Mouse (Mus musculus) stomach, embryonic 14.5 days (tissue): ENCODE results near the gene Tasp1. TPM values are rescaled to one million over a fixed set of nuclear protein-coding genes. Genes with fewer than 3 reads are reported as not detected.
"Not testable (repeated sequence)": the region's sequence is repeated elsewhere in the genome, so short reads cannot be mapped to it uniquely, and the experiment has no call there.

Experiments used
- ATAC-seq: fragments of 200-750 bp; cut with Nextera tagmentation; 2 replicates; pipeline ENCODE4 v1.8.0; 2017; ENCODE audit warnings: low read depth, moderate TSS enrichment; ENCODE audit not compliant: insufficient number of reproducible peaks, insufficient read depth, low FRiP score
- H3K27ac ChIP-seq: fragments of 300-500 bp; sonication (generic); 2 replicates; pipeline ENCODE4 v1.5.1; 2014; ENCODE audit warnings: mild to moderate bottlenecking, low read length, moderate library complexity, mixed read lengths
- H3K27me3 ChIP-seq: fragments of 300-500 bp; sonication (generic); 2 replicates; pipeline ENCODE4 v1.6.1; 2014; ENCODE audit warnings: low read length, control low read depth, mixed read lengths; ENCODE audit not compliant: control insufficient read depth, insufficient read depth
- H3K36me3 ChIP-seq: fragments of 300-500 bp; sonication (generic); 2 replicates; pipeline ENCODE4 v1.6.1; 2014; ENCODE audit warnings: mild to moderate bottlenecking, control low read depth, low read length, moderate library complexity, mixed read lengths; ENCODE audit not compliant: control insufficient read depth, insufficient read depth
- H3K4me1 ChIP-seq: fragments of 300-500 bp; sonication (generic); 2 replicates; pipeline ENCODE4 v1.6.1; 2014; ENCODE audit warnings: low read length, control low read depth, mixed read lengths; ENCODE audit not compliant: control insufficient read depth, insufficient read depth
- H3K4me2 ChIP-seq: fragments of 300-500 bp; sonication (generic); replicated peaks from 2 replicates; pipeline ENCODE4 v1.6.1; 2014; ENCODE audit warnings: low read depth, low read length, control low read depth
- H3K4me3 ChIP-seq: fragments of 300-500 bp; sonication (generic); 2 replicates; pipeline ENCODE4 v1.5.1; 2014; ENCODE audit warnings: low read depth, low read length, control low read depth
- H3K9ac ChIP-seq: fragments of 300-500 bp; sonication (generic); replicated peaks from 2 replicates; pipeline ENCODE4 v1.6.1; 2014; ENCODE audit warnings: low read depth, mild to moderate bottlenecking, control low read depth, low read length, moderate library complexity, mixed read lengths
- H3K9me3 ChIP-seq: fragments of 300-500 bp; sonication (generic); 2 replicates; pipeline ENCODE4 v1.6.1; 2016; ENCODE audit warnings: low read depth, low read length, control low read depth; ENCODE audit not compliant: control insufficient read depth
- WGBS: fragments of 180-500 bp; shearing (Covaris S2); extraction: QIAGEN DNeasy Blood & Tissue Kit; methylation state at CpG from one replicate; pipeline ENCODE4 v1.1.7; 2014; 5-methylcytosine and 5-hydroxymethylcytosine counted together
- polyA plus RNA-seq: library from polyadenylated mRNA; unstranded; fragments of >200 nt; fragmentation: Nextera tagmentation; extraction: Ambion mirVana; gene quantifications from 2 replicates; pipeline ENCODE4 v1.2.1, GENCODE M21; 2014

Tasp1 gene
- polyA plus RNA-seq, 1 experiment from 2014 or later: 23.4 TPM

DNA sequence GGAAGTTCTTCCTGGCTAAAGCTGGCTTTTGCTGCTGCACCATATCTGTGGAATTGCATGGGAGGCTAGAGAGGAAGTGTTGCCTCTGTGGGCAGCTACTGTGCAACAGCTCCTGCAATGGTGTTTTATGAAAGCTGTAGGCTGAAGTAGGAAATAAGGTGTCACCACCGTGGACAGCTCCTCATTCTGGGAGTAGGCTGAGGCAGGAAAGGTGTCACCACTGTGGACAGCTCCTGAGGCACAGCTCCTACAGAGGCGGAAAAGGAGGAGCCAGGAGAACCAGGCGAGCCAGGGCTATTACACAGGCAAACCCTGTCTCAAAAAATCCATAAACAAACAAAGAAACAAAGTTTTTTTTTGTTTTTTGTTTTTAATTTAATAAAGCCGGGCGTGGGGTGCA lies 29.4 kb upstream of the Tasp1 start:
- 84% methylated on average over 5 of the region's 5 CpGs for WGBS
- no peaks in the 10 kb centered on the region for H3K9me3 ChIP-seq
- H3K27ac ChIP-seq: no peak overlapping the region
- H3K36me3 ChIP-seq: no peaks in the 10 kb centered on the region
- no peak overlapping the region for H3K9ac ChIP-seq
- no peaks in the 10 kb centered on the region for H3K4me1 ChIP-seq
- H3K4me2 ChIP-seq: no peak overlapping the region
- no peak for ATAC-seq
- H3K4me3 ChIP-seq: no peak overlapping the region
- H3K27me3 ChIP-seq: no peaks in the 10 kb centered on the region

DNA sequence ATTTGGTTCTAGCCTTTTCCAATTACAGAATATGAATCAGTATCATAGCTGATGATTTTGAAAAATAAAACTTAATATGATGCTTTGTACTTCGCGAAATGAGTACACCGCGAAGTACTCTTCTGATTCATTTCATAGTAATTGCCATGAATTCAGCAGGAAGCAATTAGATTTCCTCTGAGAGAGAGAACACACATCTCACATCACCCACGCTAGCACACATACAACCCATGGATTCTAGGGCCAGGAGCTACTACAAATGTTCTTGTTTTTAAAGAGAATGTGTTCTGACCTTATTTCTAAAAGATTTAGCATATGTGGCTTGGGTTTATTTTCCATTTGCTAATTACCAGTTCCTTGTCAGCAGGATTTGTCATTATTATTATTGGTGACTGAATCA lies 26.8 kb upstream of the Tasp1 start:
- Histone ChIP-seq H3K36me3 (no peaks in the 10 kb centered on the region), H3K4me3 (no peak overlapping the region), H3K9me3 (no peaks in the 10 kb centered on the region), H3K4me1 (no peaks in the 10 kb centered on the region), H3K27ac (no peak overlapping the region), H3K27me3 (no peaks in the 10 kb centered on the region), H3K9ac (no peak overlapping the region), H3K4me2 (no peak overlapping the region)
- WGBS: 90% methylated on average over 5 of the region's 5 CpGs
- no peak for ATAC-seq

DNA sequence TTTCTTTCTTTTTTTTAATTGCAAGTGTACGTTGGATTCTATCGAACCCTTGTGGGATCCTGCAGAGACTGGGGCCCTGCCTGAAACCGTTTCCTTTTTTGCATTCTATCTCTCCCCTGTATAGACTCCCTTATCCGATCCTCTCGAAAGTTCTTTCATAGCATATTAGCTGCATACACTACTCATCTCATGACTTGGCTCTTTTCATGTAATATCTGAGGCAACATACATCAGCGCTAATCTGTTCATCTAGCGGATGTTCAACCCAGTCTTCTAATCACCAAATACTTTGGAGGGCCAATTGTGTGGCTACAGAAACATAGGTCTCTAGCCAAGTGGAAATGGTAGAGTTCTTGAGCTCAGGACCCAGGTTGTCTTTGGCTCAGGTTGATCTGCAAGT lies 17.6 kb upstream of the Tasp1 start:
- 83% methylated on average over 7 of the region's 7 CpGs for WGBS
- Histone ChIP-seq H3K4me3 (no peak overlapping the region), H3K27ac (no peak overlapping the region), H3K9me3 (no peaks in the 10 kb centered on the region), H3K36me3 (no peaks in the 10 kb centered on the region), H3K27me3 (no peaks in the 10 kb centered on the region), H3K4me2 (no peak overlapping the region), H3K9ac (no peak overlapping the region), H3K4me1 (no peaks in the 10 kb centered on the region)
- no peak for ATAC-seq

DNA sequence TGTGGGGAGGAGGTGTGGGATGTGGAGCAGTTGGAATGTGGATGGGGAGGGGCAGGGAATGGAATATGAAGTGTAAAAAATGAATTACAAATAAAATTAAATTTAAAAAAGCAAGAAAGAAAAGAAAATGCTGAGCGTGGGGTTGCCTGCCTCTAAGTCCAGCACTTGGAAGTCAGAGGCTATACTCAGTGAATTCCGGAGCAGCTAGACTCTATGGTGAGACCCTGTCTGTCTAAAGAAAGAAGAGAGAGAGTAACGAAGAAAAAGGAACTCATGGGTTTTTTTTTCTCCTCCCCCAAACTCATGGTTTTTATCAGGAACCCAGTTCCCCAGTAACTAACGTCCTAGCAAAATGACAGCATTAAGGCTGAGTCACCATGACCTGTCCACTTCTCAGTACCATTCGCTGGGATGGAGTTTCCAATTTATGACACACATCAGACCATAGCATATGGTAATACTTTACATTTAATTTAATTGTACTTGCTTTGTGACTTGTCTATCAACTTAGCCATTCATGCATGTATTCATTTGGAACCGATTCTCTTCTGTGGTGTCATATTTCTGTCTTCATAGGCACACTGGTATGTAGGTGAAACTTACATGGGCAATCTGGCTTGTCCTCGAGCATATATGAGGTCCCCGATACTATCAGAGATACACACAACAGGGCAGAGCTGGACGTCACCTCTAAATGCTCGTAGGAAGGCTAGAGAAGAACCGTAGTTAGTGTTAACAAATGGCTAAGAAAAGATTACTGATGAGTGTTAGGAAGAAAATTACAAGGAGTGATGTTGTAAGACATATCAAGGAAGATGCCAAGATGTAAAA lies 14.4 kb upstream of the Tasp1 start:
- H3K36me3 ChIP-seq: no peaks in the 10 kb centered on the region
- H3K9me3 ChIP-seq: no peaks in the 10 kb centered on the region
- no peak overlapping the region for H3K4me3 ChIP-seq
- no peak overlapping the region for H3K27ac ChIP-seq
- no peaks in the 10 kb centered on the region for H3K27me3 ChIP-seq
- no peak overlapping the region for H3K4me2 ChIP-seq
- 90% methylated on average over 11 of the region's 11 CpGs for WGBS
- no peaks in the 10 kb centered on the region for H3K4me1 ChIP-seq
- ATAC-seq: no peak
- H3K9ac ChIP-seq: no peak overlapping the region

GRCm38 (mm10) chr2:140079284-140079683 lies 12.7 kb upstream of the Tasp1 start:
- H3K27ac ChIP-seq, H3K36me3 ChIP-seq, H3K4me2 ChIP-seq, H3K9me3 ChIP-seq, H3K27me3 ChIP-seq, H3K9ac ChIP-seq, ATAC-seq, H3K4me1 ChIP-seq, H3K4me3 ChIP-seq: not testable (repeated sequence)

DNA sequence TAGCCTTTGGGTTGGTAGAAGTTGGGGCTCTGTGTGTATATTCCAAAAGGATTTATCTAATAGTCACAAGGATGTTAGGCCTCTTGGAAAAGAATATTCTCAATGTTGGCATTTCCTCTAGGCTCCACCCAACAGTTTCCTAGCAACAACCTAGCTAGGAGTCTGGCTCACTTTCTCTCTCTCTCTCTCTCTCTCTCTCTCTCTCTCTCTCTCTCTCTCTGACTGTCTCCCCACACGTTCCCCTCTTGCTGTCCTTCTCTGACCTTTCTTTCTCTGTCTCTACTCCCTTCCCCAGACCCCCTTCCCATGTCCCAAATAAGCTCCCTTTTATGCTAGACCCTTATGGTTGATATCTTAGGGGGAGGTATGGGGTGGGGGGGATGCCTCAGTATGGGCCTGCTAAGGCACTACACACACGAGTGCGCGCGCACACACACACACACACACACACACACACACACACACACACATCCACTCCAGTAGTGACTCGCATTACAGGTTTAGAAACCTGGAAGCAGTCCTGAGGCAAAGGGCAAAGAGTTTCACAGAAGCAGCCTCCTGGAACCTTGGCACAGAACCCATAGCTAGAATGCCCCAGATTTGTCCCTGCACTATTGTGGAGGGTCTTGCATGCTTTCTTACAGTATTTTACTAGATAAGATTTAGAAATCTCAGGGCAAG lies 12.1 kb upstream of the Tasp1 start:
- Histone ChIP-seq H3K27me3 (no peaks in the 10 kb centered on the region), H3K27ac (no peak overlapping the region), H3K9me3 (no peaks in the 10 kb centered on the region), H3K4me2 (no peak overlapping the region), H3K4me1 (no peaks in the 10 kb centered on the region), H3K36me3 (no peaks in the 10 kb centered on the region), H3K4me3 (no peak overlapping the region), H3K9ac (no peak overlapping the region)
- WGBS: 63% methylated on average over 6 of the region's 6 CpGs
- ATAC-seq: no peak

- Histone ChIP-seq H3K4me3 (no peak overlapping the region), H3K36me3 (no peaks in the 10 kb centered on the region), H3K9me3 (no peaks in the 10 kb centered on the region), H3K9ac (no peak overlapping the region), H3K4me2 (no peak overlapping the region), H3K4me1 (no peaks in the 10 kb centered on the region), H3K27me3 (no peaks in the 10 kb centered on the region), H3K27ac (no peak overlapping the region)
- WGBS: 19% methylated on average over 1 of the region's 1 CpGs
- no peak for ATAC-seq
Measured at GRCm38 (mm10) chr2:140077476-140077875, 10.9 kb upstream of the Tasp1 start.

DNA sequence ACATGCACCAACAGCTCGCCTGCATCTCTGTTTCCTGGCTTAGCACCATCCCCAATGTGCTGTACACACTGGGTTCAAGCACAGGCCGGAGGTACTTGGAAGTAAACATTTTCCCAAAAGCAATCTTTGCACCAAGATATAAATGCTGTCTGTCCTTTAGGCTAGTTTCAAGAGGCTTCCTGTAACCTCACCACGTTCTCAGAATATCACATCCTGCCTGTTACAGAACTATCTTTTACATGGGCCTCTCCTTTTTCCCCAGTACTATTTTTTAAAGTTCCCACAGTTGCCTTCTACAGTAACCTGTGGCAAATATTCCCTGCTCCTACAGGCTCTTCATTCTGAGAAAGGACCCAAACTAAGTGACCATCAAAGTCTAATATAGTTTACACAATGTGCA lies 8.5 kb upstream of the Tasp1 start:
- Histone ChIP-seq H3K9me3 (no peaks in the 10 kb centered on the region), H3K9ac (no peak overlapping the region), H3K36me3 (no peaks in the 10 kb centered on the region), H3K27ac (no peak overlapping the region), H3K4me3 (no peak overlapping the region), H3K27me3 (no peaks in the 10 kb centered on the region), H3K4me1 (no peaks in the 10 kb centered on the region), H3K4me2 (no peak overlapping the region)
- 75% methylated on average over 3 of the region's 3 CpGs for WGBS
- no peak for ATAC-seq
